Mouse (Mus musculus) erythroid progenitor cell, adult 5-6 weeks (primary cell): ENCODE data around the gene Plrg1. TPM values are rescaled to one million over a fixed set of nuclear protein-coding genes. Genes with fewer than 3 reads are reported as not detected.

Source experiments
- ATAC-seq: replicated peaks from 2 replicates; pipeline ENCODE4 v1.8.0; 2016; ENCODE audit warnings: moderate number of reproducible peaks, mild to moderate bottlenecking, moderate TSS enrichment, inconsistent platforms; ENCODE audit not compliant: poor library complexity, low FRiP score, severe bottlenecking
- total RNA-seq, 2 experiments: library from RNA; stranded (forward) in 1 of 2; stranded (reverse) in 1 of 2; fragments of 150-400 nt in 1 of 2; fragments of 186-747, 209-891 nt in 1 of 2; gene quantifications; 2 replicates each; pipeline versions ENCODE4 v1.2.3 to v1.2.4; 2015 to 2017; ENCODE audit warnings: low replicate concordance in 2 of 2

The Plrg1 gene
- total RNA-seq, 2 experiments from 2014 or later = 8.8 to 25.6 TPM

- ATAC-seq = no peak
Observed at GRCm38 (mm10) chr3:83049680-83050079, 5.6 kb upstream of the Plrg1 start, which contains the start of gene Fgb. Fgb (minus strand) TSS chr3:83049863.

GRCm38 (mm10) chr3:83050661-83051060, 4.7 kb upstream of the Plrg1 start:
- no peak for ATAC-seq

GRCm38 (mm10) chr3:83052102-83052501, 3.2 kb upstream of the Plrg1 start:
- no peak for ATAC-seq

GRCm38 (mm10) chr3:83053126-83053525, 2.2 kb upstream of the Plrg1 start:
- no peak for ATAC-seq

GRCm38 (mm10) chr3:83053758-83054157, 1.6 kb upstream of the Plrg1 start:
- ATAC-seq = no peak

- no peak for ATAC-seq
Observed at GRCm38 (mm10) chr3:83054759-83055158, 563 bp upstream of the Plrg1 start.

GRCm38 (mm10) chr3:83057046-83057445, 1.7 kb downstream of the Plrg1 start:
- no peak for ATAC-seq

- no peak for ATAC-seq
Observed at GRCm38 (mm10) chr3:83067920-83068319, 12.6 kb downstream of the Plrg1 start.

- no peak for ATAC-seq
Observed at GRCm38 (mm10) chr3:83068869-83069268, 13.5 kb downstream of the Plrg1 start.

- ATAC-seq = no peak
Observed at GRCm38 (mm10) chr3:83070231-83070630, 14.9 kb downstream of the Plrg1 start.

GRCm38 (mm10) chr3:83076563-83076962, 21.2 kb downstream of the Plrg1 start:
- no peak for ATAC-seq

GRCm38 (mm10) chr3:83080567-83081055, 25.3 kb downstream of the Plrg1 start:
- ATAC-seq = no peak; the same call in 1 of the 2 replicates

GRCm38 (mm10) chr3:83097586-83097985, 42.3 kb downstream of the Plrg1 start:
- ATAC-seq = no peak

GRCm38 (mm10) chr3:83098546-83099034, 43.3 kb downstream of the Plrg1 start:
- ATAC-seq = no peak

GRCm38 (mm10) chr3:83099139-83099538, 43.8 kb downstream of the Plrg1 start:
- no peak for ATAC-seq

- ATAC-seq = no peak
Observed at GRCm38 (mm10) chr3:83099651-83100050, 44.3 kb downstream of the Plrg1 start.

GRCm38 (mm10) chr3:83102286-83102685, 47.0 kb downstream of the Plrg1 start:
- ATAC-seq = no peak

- ATAC-seq = no peak
Observed at GRCm38 (mm10) chr3:83110163-83110562, 54.8 kb downstream of the Plrg1 start.

GRCm38 (mm10) chr3:83111485-83112261, 56.4 kb downstream of the Plrg1 start:
- no peak for ATAC-seq

GRCm38 (mm10) chr3:83112869-83113268, 57.5 kb downstream of the Plrg1 start:
- ATAC-seq = no peak

GRCm38 (mm10) chr3:83114946-83115345, 59.6 kb downstream of the Plrg1 start:
- no peak for ATAC-seq
